ENCODE assay signal across 11 mouse cellular contexts in the genomic region with DNA sequence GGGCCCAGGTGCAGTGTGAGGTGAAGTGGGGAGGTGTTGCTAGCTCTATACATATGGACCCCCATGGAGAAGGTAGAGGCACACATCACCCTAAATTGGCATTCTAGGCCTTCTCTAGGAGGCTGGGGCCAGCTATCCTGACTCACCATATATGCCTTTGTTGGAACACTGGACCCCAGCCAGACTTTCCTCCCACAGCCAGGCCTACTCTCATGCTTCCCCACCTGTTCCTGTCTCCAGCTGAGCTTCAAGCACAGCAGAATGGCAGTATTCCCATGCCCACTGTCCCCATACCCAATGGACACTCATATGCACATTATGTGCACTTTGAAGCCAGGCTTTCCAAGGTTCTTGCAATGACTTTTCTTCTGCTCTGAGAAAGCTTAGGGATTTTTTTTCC.
DNase-seq lines count a peak whose midpoint lies in the region; ATAC-seq and TF ChIP-seq lines count a peak whose summit lies in the region.
"Had no signal": no experiment of that assay in that cellular context is flagged by ENCODE, and none has a peak within 500 bp of the region (broad histone marks: within the 10 kb centered on the region; RNA-seq: fewer than 3 reads in every experiment).

No protein-coding gene starts in this region.

- no peaks in the 10 kb centered on the region for H3K4me1 ChIP-seq in thymus, adult 2 months (replicated peaks; ENCODE audit: control insufficient read depth, insufficient read depth, low read length)

- ATAC-seq in CD4-positive, CD25-positive, alpha-beta regulatory T cell, adult 4 months = no peak
- ATAC-seq: midbrain, embryonic 16.5 days had no signal

- no peaks in the 10 kb centered on the region for H3K27me3 ChIP-seq in thymus, adult 2 months (ENCODE audit: control insufficient read depth, insufficient read depth, low read length)
- H3K27me3 ChIP-seq: liver, embryonic 15.5 days had no signal

- intact Hi-C loops in left cerebral cortex, postnatal 10 days (cut with DNase I) = no loop called here

- H3K36me3 ChIP-seq in thymus, adult 2 months (ENCODE audit: control insufficient read depth, insufficient read depth, low read length) = no peaks in the 10 kb centered on the region
- H3K36me3 ChIP-seq: liver, embryonic 15.5 days had no signal

- TF ChIP-seq POLR2A in thymus, adult 2 months (IDR thresholded peaks at IDR 0.05; ENCODE audit: control insufficient read depth, extremely low read depth, insufficient read depth, low read length, poor library complexity) = no peak

- no peak overlapping the region for H3K27ac ChIP-seq in thymus, adult 2 months (ENCODE audit: control insufficient read depth, insufficient read depth, low read length)
- H3K27ac ChIP-seq: liver, embryonic 15.5 days had no signal

- DNase-seq in 3134 (ENCODE audit: extremely low read depth, insufficient read length, low spot score) = peak; percentile 11
- peak; percentile 96 for DNase-seq in brain, adult 2 months (ENCODE audit: low read depth, low spot score)
- DNase-seq in frontal cortex, postnatal 25 days (ENCODE audit: low spot score in 2 of 2) = peak; percentile 46 to 68
- DNase-seq in left cerebral cortex, postnatal 10 days (ENCODE audit: extremely low spot score in 1 of 2, low spot score in 2 of 2) = peak; percentile 41 to 74
- DNase-seq in thymus, adult 2 months = no peak
- no peak for DNase-seq in kidney, postnatal 25 days
- DNase-seq in retina, postnatal 1 day = no peak
- DNase-seq: kidney, adult 9 months had no signal

- no peak for TF ChIP-seq CTCF in thymus, adult 2 months (IDR thresholded peaks at IDR 0.05; ENCODE audit: borderline replicate concordance, control insufficient read depth, extremely low read depth, insufficient read depth, low read length, poor library complexity)

- no peak overlapping the region for H3K4me3 ChIP-seq in thymus, adult 2 months (ENCODE audit: control insufficient read depth, insufficient read depth, low read length)
- H3K4me3 ChIP-seq: liver, embryonic 15.5 days had no signal

Comparison
In these comparisons a context has a peak if more than half of its experiments do, and no peak if none do; other contexts are left out.
1. DNase-seq: peak in 3134 (single experiment), brain, adult 2 months (single experiment), frontal cortex, postnatal 25 days (2 of 2) and left cerebral cortex, postnatal 10 days (2 of 2); none in thymus, adult 2 months (single experiment), kidney, postnatal 25 days (0 of 2) and retina, postnatal 1 day (single experiment).